Mouse (Mus musculus) heart, adult 2 months (tissue): Measurements from ENCODE around the gene Brd7. TPM values are rescaled to one million over a fixed set of nuclear protein-coding genes. Genes with fewer than 3 reads are reported as not detected.
A peak's percentile ranks its signal among the peaks of the same experiment; 100 is the strongest.

Experiments used
- DNase-seq, 2 experiments: peaks; one replicate each; pipeline ENCODE4 v3.0.0; 2021
- H3K27ac ChIP-seq: fragments of 200-600 bp; 2 replicates; pipeline ENCODE4 v1.8.1; 2022
- H3K27me3 ChIP-seq: fragments of 200-500 bp; 2 replicates; pipeline ENCODE4 v1.6.1; 2012; ENCODE audit warnings: mild to moderate bottlenecking, low read length, inconsistent platforms, mixed read lengths; ENCODE audit not compliant: control insufficient read depth, insufficient read depth
- H3K36me3 ChIP-seq: fragments of 200-500 bp; 2 replicates; pipeline ENCODE4 v1.6.1; 2012; ENCODE audit warnings: low read length, inconsistent platforms; ENCODE audit not compliant: control insufficient read depth, insufficient read depth
- H3K4me1 ChIP-seq: fragments of 200-500 bp; 2 replicates; pipeline ENCODE4 v1.6.1; 2011; ENCODE audit warnings: low read length; ENCODE audit not compliant: control insufficient read depth, insufficient read depth
- H3K4me3 ChIP-seq: fragments of 200-600 bp; 2 replicates; pipeline ENCODE4 v1.8.1; 2022
- H3K79me2 ChIP-seq: fragments of 200-500 bp; replicated peaks from 2 replicates; pipeline ENCODE4 v1.6.1; 2012; ENCODE audit warnings: mild to moderate bottlenecking, inconsistent platforms, low read length, moderate library complexity, mixed read lengths; ENCODE audit not compliant: control insufficient read depth, insufficient read depth
- H3K9ac ChIP-seq: fragments of 200-500 bp; 2 replicates; pipeline ENCODE4 v1.6.1; 2012; ENCODE audit warnings: low read depth, mild to moderate bottlenecking, control low read depth, inconsistent platforms, low read length, mixed read lengths
- CTCF ChIP-seq: fragments of 200-600 bp; IDR thresholded peaks from 2 replicates; pipeline ENCODE4 v1.8.1; 2022; ENCODE audit warnings: antibody characterized with exemption, mild to moderate bottlenecking, moderate library complexity
- EP300 ChIP-seq: fragments of 200-500 bp; IDR thresholded peaks from 2 replicates; pipeline ENCODE4 v1.6.1; 2011; ENCODE audit warnings: low read depth, low read length, control low read depth; ENCODE audit not compliant: insufficient read depth
- POLR2A ChIP-seq: fragments of 200-500 bp; IDR thresholded peaks from 2 replicates; pipeline ENCODE4 v1.6.1; 2011; ENCODE audit warnings: mild to moderate bottlenecking, low read depth, low read length, control low read depth; ENCODE audit not compliant: insufficient read depth
- WGBS: fragments of 180-500 bp; shearing (Covaris S2); methylation state at CpG from one replicate; pipeline ENCODE4 v1.1.7; 2018; 5-methylcytosine and 5-hydroxymethylcytosine counted together
- intact Hi-C: fragments of 180-260 bp; cut with DNase I; formaldehyde crosslinking; loops from one replicate; pipeline ENCODE4 v1.15.1; 2025
- polyA plus RNA-seq: library from polyadenylated mRNA; depleted of rRNA; stranded (reverse); fragments of >200 nt; gene quantifications from 2 replicates; pipeline ENCODE4 v1.2.3, GENCODE M21; 2012
- total RNA-seq, 2 experiments: library from RNA; stranded (reverse); gene quantifications; 2 replicates each; pipeline ENCODE4 v1.2.3; 2021

The Brd7 gene
- total and polyA plus RNA-seq, 3 experiments, result 30.9 to 79.0 (median 78.9) TPM

GRCm38 (mm10) chr8:88293590-88294356, 68.2 kb downstream of the Brd7 start:
- peaks cover 2% of the 10 kb centered on the region; the same call in 1 of the 2 replicates for H3K4me1 ChIP-seq
- H3K4me3 ChIP-seq, result no peak overlapping the region
- peak in 1 of 2 experiments; percentile 59 for DNase-seq
- TF ChIP-seq EP300 (no peak), CTCF (no peak), POLR2A (0 out of 2 replicates have a peak, but pooled peaks have one; percentile 35)
- 75% methylated on average over 9 of the region's 9 CpGs for WGBS
- no peak overlapping the region for H3K9ac ChIP-seq
- H3K36me3 ChIP-seq, result no peaks in the 10 kb centered on the region
- H3K79me2 ChIP-seq, result no peaks in the 10 kb centered on the region
- intact Hi-C loops, result no loop called here
- peak overlapping the region; percentile 7 for H3K27ac ChIP-seq
- no peaks in the 10 kb centered on the region for H3K27me3 ChIP-seq

- H3K4me3 ChIP-seq, result no peak overlapping the region
- no peaks in the 10 kb centered on the region for H3K27me3 ChIP-seq
- H3K79me2 ChIP-seq, result no peaks in the 10 kb centered on the region
- intact Hi-C loops, result no loop called here
- H3K36me3 ChIP-seq, result no peaks in the 10 kb centered on the region
- H3K27ac ChIP-seq, result no peak overlapping the region
- no peak for DNase-seq
- H3K9ac ChIP-seq, result no peak overlapping the region
- H3K4me1 ChIP-seq, result peaks cover 2% of the 10 kb centered on the region; the same call in 1 of the 2 replicates
- TF ChIP-seq POLR2A (no peak), CTCF (no peak), EP300 (no peak)
- 90% methylated on average over 3 of the region's 3 CpGs for WGBS
Measured at GRCm38 (mm10) chr8:88292926-88293325, 69.1 kb downstream of the Brd7 start.

- intact Hi-C loops, result no loop called here
- Histone ChIP-seq H3K36me3 (no peaks in the 10 kb centered on the region), H3K79me2 (no peaks in the 10 kb centered on the region), H3K4me1 (peaks cover 4% of the 10 kb centered on the region), H3K27me3 (no peaks in the 10 kb centered on the region), H3K4me3 (no peak overlapping the region), H3K9ac (no peak overlapping the region), H3K27ac (no peak overlapping the region)
- 90% methylated on average over 11 of the region's 11 CpGs for WGBS
- TF ChIP-seq CTCF (no peak), POLR2A (no peak), EP300 (no peak)
- DNase-seq, result no peak
Measured at GRCm38 (mm10) chr8:88291305-88291690, 70.7 kb downstream of the Brd7 start.

- Histone ChIP-seq H3K4me1 (peaks cover 4% of the 10 kb centered on the region), H3K9ac (no peak overlapping the region), H3K27me3 (no peaks in the 10 kb centered on the region), H3K79me2 (no peaks in the 10 kb centered on the region), H3K36me3 (no peaks in the 10 kb centered on the region), H3K27ac (no peak overlapping the region), H3K4me3 (no peak overlapping the region)
- no peak for TF ChIP-seq EP300
- no peak for TF ChIP-seq CTCF
- no peak for TF ChIP-seq POLR2A
- intact Hi-C loops, result no loop called here
- no peak for DNase-seq
- 69% methylated on average over 13 of the region's 13 CpGs for WGBS
Measured at GRCm38 (mm10) chr8:88290326-88291304, 71.4 kb downstream of the Brd7 start.

GRCm38 (mm10) chr8:88289901-88290300, 72.1 kb downstream of the Brd7 start:
- Histone ChIP-seq H3K9ac (no peak overlapping the region), H3K27me3 (no peaks in the 10 kb centered on the region), H3K27ac (no peak overlapping the region), H3K79me2 (no peaks in the 10 kb centered on the region), H3K4me1 (peaks cover 4% of the 10 kb centered on the region), H3K36me3 (no peaks in the 10 kb centered on the region), H3K4me3 (no peak overlapping the region)
- intact Hi-C loops, result no loop called here
- TF ChIP-seq EP300, result no peak
- TF ChIP-seq POLR2A, result no peak
- TF ChIP-seq CTCF, result no peak
- no peak for DNase-seq
- WGBS, result 100% methylated on average over 1 of the region's 1 CpGs
